ENCODE assay signal across 13 mouse cellular contexts in the genomic region with DNA sequence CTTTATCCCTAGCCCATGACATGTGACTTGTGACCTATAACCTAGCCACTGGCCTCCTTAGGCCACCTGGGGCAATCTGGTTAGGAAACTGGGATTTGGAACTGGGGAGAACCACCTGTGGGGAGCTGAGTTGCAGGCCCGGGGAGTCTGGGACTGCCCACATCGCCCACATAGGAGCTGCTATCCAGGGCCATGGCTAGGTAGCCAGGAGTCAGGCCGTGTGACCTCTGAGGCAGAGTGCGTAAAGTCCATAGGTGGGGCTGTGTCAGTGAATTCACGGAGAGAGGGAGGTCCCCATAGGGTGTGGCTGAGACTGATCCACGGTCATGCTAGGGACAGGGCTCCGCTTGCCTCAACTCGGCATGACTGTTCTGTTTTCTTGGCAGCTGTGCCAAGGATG.
A peak's percentile ranks its signal among the peaks of the same experiment; 100 is the strongest.
DNase-seq lines count a peak whose midpoint lies in the region; ATAC-seq and TF ChIP-seq lines count a peak whose summit lies in the region.
"Had no signal": no experiment of that assay in that cellular context is flagged by ENCODE, and none has a peak within 500 bp of the region (broad histone marks: within the 10 kb centered on the region; RNA-seq: fewer than 3 reads in every experiment).

No protein-coding gene starts in this region.

- no peak for TF ChIP-seq POLR2A in ES-Bruce4 (IDR thresholded peaks at IDR 0.05; ENCODE audit: insufficient read depth, low read length)
- TF ChIP-seq POLR2A in myocyte (IDR thresholded peaks at IDR 0.05; ENCODE audit: insufficient read length, low read depth), result no peak

- TF ChIP-seq EP300 in ES-Bruce4 (IDR thresholded peaks at IDR 0.05; ENCODE audit: insufficient read depth, low read depth, low read length), result no peak

- no peaks in the 10 kb centered on the region for H3K36me3 ChIP-seq in kidney, postnatal 0 days (ENCODE audit: insufficient read depth, low read length)
- H3K36me3 ChIP-seq in ES-Bruce4 (ENCODE audit: control insufficient read depth, insufficient read depth, low read length, poor library complexity, severe bottlenecking) (no peaks in the 10 kb centered on the region), myocyte (ENCODE audit: control insufficient read depth, insufficient read depth) (no peaks in the 10 kb centered on the region)

- no peaks in the 10 kb centered on the region for H3K79me2 ChIP-seq in myocyte (ENCODE audit: control insufficient read depth, insufficient read depth)

- H3K4me2 ChIP-seq in kidney, postnatal 0 days (ENCODE audit: low read length), result no peak overlapping the region
- H3K4me2 ChIP-seq in myocyte (ENCODE audit: low read depth), result peak overlapping the region; percentile 86

- no peak for DNase-seq in gastrocnemius, adult 2 months
- no peak for DNase-seq in gastrocnemius, postnatal 14 days
- no peak for DNase-seq in kidney, postnatal 0 days (ENCODE audit: low spot score)
- no peak for DNase-seq in kidney, adult 9 months
- no peak for DNase-seq in right cerebral cortex, postnatal 36 days (ENCODE audit: low spot score in 2 of 2)
- DNase-seq in MN1 (ENCODE audit: low spot score), result no peak
- DNase-seq: B cell, adult 2 months; kidney, postnatal 14 days; layer of hippocampus, postnatal 36 days; spleen, adult 18-20 months; thymus, adult 18-20 months had no signal

- no peak overlapping the region for H3ac ChIP-seq in myocyte (ENCODE audit: control insufficient read depth, insufficient read length)

- 60% methylated on average over 8 of the region's 8 CpGs for WGBS in kidney, postnatal 0 days

- no peak for TF ChIP-seq CTCF in gastrocnemius, adult 2 months (IDR thresholded peaks at IDR 0.05)
- TF ChIP-seq CTCF in kidney, postnatal 0 days (IDR thresholded peaks at IDR 0.05; ENCODE audit: low read depth), result no peak
- no peak for TF ChIP-seq CTCF in ES-Bruce4 (IDR thresholded peaks at IDR 0.05; ENCODE audit: low read depth, low read length)

- H3K4me1 ChIP-seq in kidney, postnatal 0 days (replicated peaks; ENCODE audit: insufficient read depth, low read length), result peaks cover 32% of the 10 kb centered on the region
- no peaks in the 10 kb centered on the region for H3K4me1 ChIP-seq in ES-Bruce4 (ENCODE audit: control insufficient read depth, insufficient read depth, low read length)

- H3K27ac ChIP-seq in gastrocnemius, adult 2 months, result 0 out of 2 replicates have a peak overlapping the region, but pooled peaks have one; percentile 3
- H3K27ac ChIP-seq in kidney, postnatal 0 days, result no peak overlapping the region
- H3K27ac ChIP-seq in ES-Bruce4 (ENCODE audit: insufficient read depth, low read length), result no peak overlapping the region

- H3K9me3 ChIP-seq in kidney, postnatal 0 days (replicated peaks; ENCODE audit: low read length), result no peaks in the 10 kb centered on the region
- no peaks in the 10 kb centered on the region for H3K9me3 ChIP-seq in ES-Bruce4 (replicated peaks; ENCODE audit: control insufficient read depth, insufficient read depth, low read length, poor library complexity, severe bottlenecking)

- intact Hi-C loops in gastrocnemius, adult 2 months (cut with DNase I), result no loop called here
- intact Hi-C loops in gastrocnemius, postnatal 14 days (cut with DNase I; ENCODE audit: low total_unique reads), result no loop called here

- no peak overlapping the region for H3K4me3 ChIP-seq in gastrocnemius, adult 2 months
- H3K4me3 ChIP-seq in kidney, postnatal 0 days (replicated peaks; ENCODE audit: low read depth, low read length), result no peak overlapping the region
- H3K4me3 ChIP-seq in ES-Bruce4 (ENCODE audit: low read depth, low read length), result 0 out of 2 replicates have a peak overlapping the region, but pooled peaks have one; percentile 2
- no peak overlapping the region for H3K4me3 ChIP-seq in myocyte

- no peak overlapping the region for H3K9ac ChIP-seq in kidney, postnatal 0 days (ENCODE audit: low read depth, low read length)
- no peak overlapping the region for H3K9ac ChIP-seq in ES-Bruce4 (ENCODE audit: low read depth, poor library complexity, severe bottlenecking)

- H3K27me3 ChIP-seq in kidney, postnatal 0 days (ENCODE audit: insufficient read depth, low read length), result no peaks in the 10 kb centered on the region
- H3K27me3 ChIP-seq in ES-Bruce4 (ENCODE audit: control insufficient read depth, insufficient read depth, low read length, poor library complexity, severe bottlenecking), result no peaks in the 10 kb centered on the region
- no peaks in the 10 kb centered on the region for H3K27me3 ChIP-seq in myocyte (ENCODE audit: control insufficient read depth, insufficient read depth, insufficient read length)

- 0 out of 2 replicates have a peak, but pooled peaks have one; percentile 12 for ATAC-seq in kidney, postnatal 0 days (replicated peaks; ENCODE audit: low FRiP score, low read depth)

TF ChIP-seq in myocyte, 11 proteins besides CTCF, POLR2A, EP300 and RAD21:
- TF ChIP-seq REST (IDR thresholded peaks at IDR 0.05; ENCODE audit: insufficient read depth, insufficient read length) (no peak), USF1 (IDR thresholded peaks at IDR 0.05; ENCODE audit: low read depth) (no peak), SRF (IDR thresholded peaks at IDR 0.05; ENCODE audit: control insufficient read depth, insufficient read length, low read depth) (no peak)
